Mouse (Mus musculus) left cerebral cortex, adult 2 months (tissue): Measurements from ENCODE around the gene Dchs2. TPM values are rescaled to one million over a fixed set of nuclear protein-coding genes. Genes with fewer than 3 reads are reported as not detected.

ENCODE experiments used
- DNase-seq, 2 experiments: peaks; one replicate each; pipeline ENCODE4 v3.0.0; 2021 to 2022; ENCODE audit warnings: low spot score in 2 of 2, mixed read lengths in 1 of 2; ENCODE audit errors: extremely low spot score in 1 of 2
- H3K27ac ChIP-seq: fragments of 200-600 bp; 2 replicates; pipeline ENCODE4 v1.8.1; 2022
- H3K4me3 ChIP-seq: fragments of 200-600 bp; 2 replicates; pipeline ENCODE4 v1.8.1; 2022
- CTCF ChIP-seq: fragments of 200-600 bp; IDR thresholded peaks from 2 replicates; pipeline ENCODE4 v1.8.1; 2022; ENCODE audit warnings: antibody characterized with exemption, mild to moderate bottlenecking, moderate library complexity
- intact Hi-C: fragments of 180-260 bp; cut with DNase I; formaldehyde crosslinking; loops from one replicate; pipeline ENCODE4 v1.15.1; 2025
- total RNA-seq, 2 experiments: library from RNA; stranded (reverse); gene quantifications; 2 replicates each; pipeline ENCODE4 v1.2.3; 2021

Dchs2 gene
- total RNA-seq, 2 experiments from 2014 or later = 2.6 to 4.2 TPM

- Histone ChIP-seq H3K27ac (no peak overlapping the region), H3K4me3 (peak overlapping the region; percentile 50)
- intact Hi-C loops = loop anchor here (5.0 kb wide), 1 partner anchor 95 kb away; no protein-coding TSS in a partner anchor
- DNase-seq = no peak
- TF ChIP-seq CTCF = no peak
Observed at GRCm38 (mm10) chr3:83127088-83127725, 541 bp upstream of the Dchs2 start.

DNA sequence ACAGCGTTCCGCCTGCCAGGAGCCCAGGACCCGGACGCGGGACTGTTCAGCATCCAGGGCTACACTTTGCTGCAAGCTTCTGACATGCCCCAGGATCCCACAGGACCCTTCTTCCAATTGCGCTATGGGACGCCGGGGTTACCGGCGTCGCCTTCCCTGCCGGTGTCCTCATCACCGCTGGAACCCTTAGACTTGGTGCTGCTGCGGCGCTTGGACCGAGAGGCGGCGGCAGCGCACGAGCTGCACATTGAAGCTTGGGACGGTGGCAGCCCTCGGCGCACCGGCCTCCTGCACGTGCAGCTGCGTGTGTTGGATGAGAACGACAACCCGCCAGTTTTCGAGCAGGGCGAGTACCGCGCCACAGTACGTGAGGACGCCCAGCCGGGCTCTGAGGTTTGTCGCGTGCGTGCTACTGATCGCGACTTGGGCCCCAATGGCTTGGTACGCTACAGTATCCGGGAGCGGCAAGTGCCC, 738 bp downstream of the Dchs2 start:
- intact Hi-C loops = loop anchor here (5.0 kb wide), 1 partner anchor 94 kb away; no protein-coding TSS in a partner anchor
- no peak for TF ChIP-seq CTCF
- peak overlapping the region; percentile 50 for H3K4me3 ChIP-seq
- DNase-seq = peak in 1 of 2 experiments; percentile 31
- H3K27ac ChIP-seq = no peak overlapping the region

DNA sequence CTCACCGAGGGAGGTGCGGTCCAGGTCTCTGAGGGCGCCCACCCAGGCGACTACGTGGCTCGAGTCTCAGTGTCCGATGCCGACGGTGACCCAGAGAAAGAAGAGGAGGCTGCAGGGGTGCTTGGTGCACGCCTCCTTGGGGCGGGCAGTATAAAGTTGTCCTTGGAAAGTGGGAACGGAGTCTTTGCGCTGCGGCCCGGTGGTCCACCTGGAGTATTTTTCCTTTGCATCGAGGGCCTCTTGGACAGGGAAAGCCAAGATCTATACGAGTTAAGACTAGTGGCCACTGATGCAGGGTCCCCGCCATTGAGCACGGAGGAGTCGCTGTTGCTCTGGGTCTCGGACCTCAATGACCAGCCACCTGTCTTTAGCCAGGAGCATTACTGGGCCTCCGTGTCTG, 1.4 kb downstream of the Dchs2 start:
- H3K27ac ChIP-seq = no peak overlapping the region
- intact Hi-C loops = loop anchor here (5.0 kb wide), 1 partner anchor 93 kb away; no protein-coding TSS in a partner anchor

DNA sequence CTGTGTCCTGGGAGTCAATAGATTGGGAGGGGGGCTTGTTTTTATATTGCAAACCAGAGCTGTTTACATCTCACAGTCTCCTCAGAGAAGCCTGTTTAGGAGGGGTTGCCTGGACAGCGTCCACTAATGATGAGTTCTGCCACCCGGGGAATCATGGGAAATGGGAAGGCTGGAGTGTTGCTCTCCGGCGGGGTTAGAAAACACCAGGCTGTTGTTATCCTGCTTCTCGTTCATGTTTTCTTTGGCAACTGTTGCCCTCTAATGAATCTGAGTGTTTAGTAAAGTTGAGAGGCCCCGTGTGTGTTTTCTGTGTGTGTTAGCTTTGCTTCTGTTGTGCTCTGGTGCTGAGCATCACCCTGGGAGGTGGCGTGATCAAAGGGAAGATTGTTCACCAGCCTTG, 8.7 kb downstream of the Dchs2 start:
- DNase-seq = no peak
- intact Hi-C loops = no loop called here
- no peak overlapping the region for H3K27ac ChIP-seq
- no peak overlapping the region for H3K4me3 ChIP-seq
- TF ChIP-seq CTCF = no peak

More for the DNA sequence above, 1.4 kb downstream of the Dchs2 start:
- DNase-seq = no peak
- H3K4me3 ChIP-seq = peak overlapping the region; percentile 50
- no peak for TF ChIP-seq CTCF

- intact Hi-C loops = no loop called here
- DNase-seq = no peak
- TF ChIP-seq CTCF = no peak
- no peak overlapping the region for H3K4me3 ChIP-seq
- H3K27ac ChIP-seq = no peak overlapping the region
Observed at GRCm38 (mm10) chr3:83138820-83139219, 11.1 kb downstream of the Dchs2 start.

- intact Hi-C loops = no loop called here
- no peak for DNase-seq
- TF ChIP-seq CTCF = no peak
- H3K4me3 ChIP-seq = no peak overlapping the region
- H3K27ac ChIP-seq = no peak overlapping the region
Observed at GRCm38 (mm10) chr3:83145610-83146009, 17.9 kb downstream of the Dchs2 start.

DNA sequence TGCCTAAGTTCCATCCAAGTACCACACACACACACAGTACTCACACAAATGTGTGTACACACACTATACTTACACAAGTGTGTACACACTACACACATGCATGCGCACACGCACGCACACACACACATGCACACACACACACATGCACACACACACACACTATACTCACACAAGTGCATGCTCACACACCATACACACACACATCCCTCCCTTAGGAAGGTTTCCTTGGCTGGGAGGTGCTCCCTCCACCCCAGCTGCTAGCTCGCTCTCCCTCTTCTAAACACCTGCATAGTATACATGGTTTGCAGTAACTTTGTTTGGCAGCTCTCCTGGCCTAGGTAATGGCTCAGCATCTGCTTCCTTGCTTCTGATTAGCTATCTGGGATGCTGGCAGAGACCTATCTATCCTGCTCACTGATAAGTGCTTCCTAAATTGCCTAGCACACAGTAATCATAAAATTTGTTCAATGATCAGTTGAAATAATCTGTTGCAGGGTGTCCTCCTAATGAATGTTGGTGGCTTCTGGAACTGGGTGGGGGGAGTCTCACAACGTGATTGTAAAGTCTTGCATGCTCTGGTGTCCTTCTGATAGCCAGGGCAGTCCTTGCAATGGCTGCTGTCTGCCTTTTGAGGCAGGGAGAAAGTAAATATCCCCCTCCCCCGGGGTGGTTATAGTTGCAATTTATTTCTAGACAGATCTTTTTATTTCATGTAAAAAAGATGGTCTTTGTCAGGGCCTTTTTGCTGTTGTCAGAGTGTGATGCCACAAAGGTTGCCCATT, 19.7 kb downstream of the Dchs2 start:
- DNase-seq = no peak
- TF ChIP-seq CTCF = no peak
- Histone ChIP-seq H3K4me3 (no peak overlapping the region), H3K27ac (no peak overlapping the region)
- intact Hi-C loops = no loop called here

GRCm38 (mm10) chr3:83148055-83148447, 20.3 kb downstream of the Dchs2 start:
- no peak for TF ChIP-seq CTCF
- Histone ChIP-seq H3K27ac (no peak overlapping the region), H3K4me3 (no peak overlapping the region)
- DNase-seq = no peak
- intact Hi-C loops = no loop called here

GRCm38 (mm10) chr3:83148508-83148907, 20.8 kb downstream of the Dchs2 start:
- intact Hi-C loops = no loop called here
- Histone ChIP-seq H3K4me3 (no peak overlapping the region), H3K27ac (no peak overlapping the region)
- no peak for DNase-seq
- no peak for TF ChIP-seq CTCF

DNA sequence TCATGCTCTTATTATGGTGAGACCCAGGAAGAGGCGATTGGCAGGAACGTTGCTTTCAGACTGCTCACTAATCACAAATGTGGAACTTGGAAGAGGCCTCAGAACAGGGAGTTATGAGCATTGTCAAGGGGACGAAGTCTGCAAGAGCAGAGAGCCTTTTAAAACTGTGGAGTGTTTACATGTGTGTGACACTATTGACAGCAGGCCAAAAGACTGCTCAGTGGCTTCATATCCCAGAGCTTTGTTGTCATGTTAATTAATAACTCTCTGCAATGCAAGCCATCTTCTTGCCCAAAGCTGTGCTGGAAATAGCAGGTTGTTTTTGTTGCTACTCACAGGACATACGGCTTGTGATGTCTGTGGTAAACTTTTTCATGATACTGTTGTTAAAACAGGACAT, 27.9 kb downstream of the Dchs2 start:
- Histone ChIP-seq H3K27ac (no peak overlapping the region), H3K4me3 (no peak overlapping the region)
- no peak for DNase-seq
- intact Hi-C loops = no loop called here
- TF ChIP-seq CTCF = no peak

DNA sequence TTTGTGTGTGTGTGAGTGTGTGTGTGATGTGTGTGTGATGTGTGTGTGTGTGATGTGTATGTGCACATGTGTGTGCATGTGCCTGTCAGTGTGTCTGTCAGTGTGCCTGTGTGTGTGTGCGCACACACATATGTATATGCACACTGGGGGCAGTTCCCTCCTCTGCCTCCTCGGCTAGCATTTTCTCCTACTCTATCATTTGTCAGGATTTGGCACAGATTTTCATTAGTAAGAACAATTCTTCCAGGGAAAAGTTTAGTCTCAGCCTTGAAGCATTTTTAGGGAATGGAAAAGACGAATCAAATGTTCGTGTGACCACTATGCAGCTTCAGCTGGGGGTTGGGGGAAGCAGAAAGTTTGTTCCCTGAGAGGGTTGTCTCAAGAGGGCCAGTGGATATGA, 28.4 kb downstream of the Dchs2 start:
- DNase-seq = no peak
- no peak for TF ChIP-seq CTCF
- Histone ChIP-seq H3K4me3 (no peak overlapping the region), H3K27ac (no peak overlapping the region)
- intact Hi-C loops = no loop called here

DNA sequence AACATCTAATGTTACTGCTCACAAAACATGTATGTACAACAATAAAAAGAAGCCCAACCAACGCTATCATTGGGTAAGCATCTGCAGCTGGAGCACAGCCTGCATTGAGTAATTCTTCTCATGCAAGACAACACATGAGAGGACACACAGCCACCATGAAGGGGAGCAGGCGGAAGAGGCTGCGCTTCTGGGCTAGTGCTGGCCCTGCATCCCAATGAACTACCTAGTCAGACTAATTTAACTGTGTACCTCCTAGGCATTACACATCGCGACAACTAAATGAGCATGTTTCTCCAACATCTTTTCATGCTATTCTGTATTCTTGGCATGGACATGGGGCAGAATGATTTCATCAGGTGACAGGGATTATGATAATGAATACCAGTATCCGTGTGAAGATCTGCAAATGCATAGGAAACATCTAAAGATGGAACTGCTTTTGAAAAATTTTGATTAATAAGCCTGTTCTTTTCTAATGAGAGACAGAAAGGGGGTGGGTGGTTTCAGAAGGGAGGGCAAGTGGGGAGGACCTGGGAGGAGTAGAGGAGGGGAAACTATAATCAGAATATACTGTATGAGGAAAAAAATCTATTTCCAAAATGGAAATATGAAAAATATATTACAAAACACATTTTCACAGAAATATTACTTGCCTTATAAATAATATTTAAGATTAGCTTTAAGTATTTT, 33.9 kb downstream of the Dchs2 start:
- intact Hi-C loops = no loop called here
- no peak overlapping the region for H3K27ac ChIP-seq
- no peak for DNase-seq

More for the DNA sequence above, 33.9 kb downstream of the Dchs2 start:
- H3K4me3 ChIP-seq = no peak overlapping the region
- TF ChIP-seq CTCF = no peak
